Mouse (Mus musculus) brain, embryonic 18.5 days (tissue): Measurements from ENCODE around the gene Stk11ip.

ENCODE experiments used
- DNase-seq: peaks from one replicate; pipeline ENCODE4 v3.0.0-alpha.2; 2012; ENCODE audit warnings: low read depth, low spot score

Stk11ip gene

GRCm38 (mm10) chr1:75504256-75505045 lies 16.9 kb upstream of the Stk11ip start:
- DNase-seq = no peak

- no peak for DNase-seq
These were observed 16.0 kb upstream of the Stk11ip start for GRCm38 (mm10) chr1:75505159-75505955.

GRCm38 (mm10) chr1:75505956-75506831 lies 15.1 kb upstream of the Stk11ip start, which contains the start of gene Obsl1:
Gene Obsl1 (minus strand): TSS chr1:75506452.
- DNase-seq = no peak

- no peak for DNase-seq
These were observed 14.3 kb upstream of the Stk11ip start, which contains the start of gene Inha for GRCm38 (mm10) chr1:75507006-75507405. Gene Inha (plus strand): TSS chr1:75507077.

- no peak for DNase-seq
These were observed 11.7 kb upstream of the Stk11ip start for GRCm38 (mm10) chr1:75509586-75509985.

GRCm38 (mm10) chr1:75510154-75510553 lies 11.2 kb upstream of the Stk11ip start:
- DNase-seq = no peak

- no peak for DNase-seq
These were observed 9.7 kb upstream of the Stk11ip start for GRCm38 (mm10) chr1:75511437-75512210.

- DNase-seq = no peak
These were observed 8.8 kb upstream of the Stk11ip start for GRCm38 (mm10) chr1:75512550-75512949.

- no peak for DNase-seq
These were observed 4.5 kb upstream of the Stk11ip start for GRCm38 (mm10) chr1:75516703-75517380.

- DNase-seq = no peak
These were observed 3.3 kb upstream of the Stk11ip start for GRCm38 (mm10) chr1:75517984-75518383.

- DNase-seq = no peak
These were observed 2.9 kb upstream of the Stk11ip start for GRCm38 (mm10) chr1:75518427-75518826.

- no peak for DNase-seq
These were observed 1.8 kb upstream of the Stk11ip start for GRCm38 (mm10) chr1:75519576-75519975.

GRCm38 (mm10) chr1:75524679-75525078 lies 3.4 kb downstream of the Stk11ip start:
- no peak for DNase-seq

- no peak for DNase-seq
These were observed 9.2 kb downstream of the Stk11ip start for GRCm38 (mm10) chr1:75530546-75530945.

GRCm38 (mm10) chr1:75532280-75533172 lies 11.2 kb downstream of the Stk11ip start:
- DNase-seq = no peak

- DNase-seq = no peak
These were observed 12.3 kb downstream of the Stk11ip start for GRCm38 (mm10) chr1:75533325-75534252.

GRCm38 (mm10) chr1:75537587-75537986 lies 16.3 kb downstream of the Stk11ip start:
- no peak for DNase-seq

- no peak for DNase-seq
These were observed 17.4 kb downstream of the Stk11ip start for GRCm38 (mm10) chr1:75538597-75539190.
